Mouse (Mus musculus) kidney, postnatal 10 days (tissue): Measurements from ENCODE around the gene Olfr541.
"Not testable (repeated sequence)": the region's sequence is repeated elsewhere in the genome, so short reads cannot be mapped to it uniquely, and the experiment has no call there.

Source experiments
- DNase-seq: peaks from one replicate; pipeline ENCODE4 v3.0.0; 2021; ENCODE audit warnings: mixed read lengths

The Olfr541 gene

GRCm38 (mm10) chr7:140696967-140697366 lies at the start of gene Olfr541:
Olfr541 (plus strand) TSS chr7:140697267.
- DNase-seq, result no peak

GRCm38 (mm10) chr7:140659630-140660029 lies 37.4 kb upstream of the Olfr541 start, which contains the start of gene Olfr539:
Olfr539 (plus strand) TSS chr7:140659930.
- no peak for DNase-seq

GRCm38 (mm10) chr7:140670693-140671092 lies 26.4 kb upstream of the Olfr541 start:
- not testable (repeated sequence) for DNase-seq

- no peak for DNase-seq
Measured at GRCm38 (mm10) chr7:140675863-140676262, 21.2 kb upstream of the Olfr541 start.

- not testable (repeated sequence) for DNase-seq
Measured at GRCm38 (mm10) chr7:140679591-140679990, 17.5 kb upstream of the Olfr541 start.

GRCm38 (mm10) chr7:140681651-140682050 lies 15.4 kb upstream of the Olfr541 start, which contains the start of gene Olfr45:
Olfr45 (plus strand) TSS chr7:140681951.
- DNase-seq, result no peak

DNA sequence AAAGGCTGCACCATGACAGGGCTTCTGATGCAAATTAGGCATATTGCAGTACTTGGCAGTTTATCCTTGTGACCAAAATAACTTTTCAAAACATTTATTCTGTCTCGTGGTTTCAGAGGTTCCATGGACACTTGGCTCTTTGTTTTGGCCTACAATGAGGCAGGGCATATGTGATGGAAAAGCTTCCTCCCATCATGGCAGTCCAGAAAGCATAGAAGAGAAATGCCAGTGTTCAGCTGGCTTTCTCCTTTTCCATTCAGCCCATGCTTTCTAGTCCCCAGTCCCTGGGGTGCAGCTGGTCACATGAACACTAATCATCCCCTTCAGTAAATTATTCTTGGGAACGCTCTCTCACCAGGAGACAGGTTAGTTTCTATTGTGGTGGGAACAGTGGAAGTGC lies 9.3 kb downstream of the Olfr541 start:
- DNase-seq, result no peak

DNA sequence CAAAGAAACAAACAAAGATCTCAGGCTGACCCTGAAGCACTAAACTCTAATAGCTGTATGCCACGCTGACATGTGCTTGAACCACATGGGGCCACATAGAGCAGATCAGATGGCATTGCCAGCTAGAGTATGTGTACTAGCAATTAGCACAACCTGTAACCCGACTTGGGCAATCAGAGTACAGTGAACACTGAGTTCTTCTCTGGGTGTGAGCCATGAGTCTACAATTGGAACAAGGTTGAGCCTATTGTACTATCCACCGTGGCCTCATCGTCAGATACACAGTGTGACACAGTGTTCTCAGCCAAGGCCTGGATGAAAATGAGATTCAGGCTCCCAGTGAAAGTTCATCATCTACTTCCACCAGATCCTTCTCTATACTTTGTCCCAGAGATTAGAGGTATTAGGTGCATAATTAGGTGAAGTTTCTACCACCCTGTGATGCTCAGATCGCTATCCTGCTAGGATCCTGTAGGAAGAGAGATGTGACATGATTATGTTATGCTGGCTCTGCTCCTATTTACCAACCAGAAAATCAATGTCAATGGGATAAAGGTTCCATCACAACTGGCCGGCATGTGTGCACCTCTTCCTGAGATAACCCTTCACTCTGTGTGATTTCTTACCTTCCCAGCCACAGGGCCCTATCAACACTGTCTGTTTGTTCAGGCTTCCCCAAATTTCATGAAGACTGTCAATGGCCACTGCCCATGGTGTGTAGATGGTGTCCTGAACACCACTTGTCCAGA lies 10.6 kb downstream of the Olfr541 start:
- no peak for DNase-seq

DNA sequence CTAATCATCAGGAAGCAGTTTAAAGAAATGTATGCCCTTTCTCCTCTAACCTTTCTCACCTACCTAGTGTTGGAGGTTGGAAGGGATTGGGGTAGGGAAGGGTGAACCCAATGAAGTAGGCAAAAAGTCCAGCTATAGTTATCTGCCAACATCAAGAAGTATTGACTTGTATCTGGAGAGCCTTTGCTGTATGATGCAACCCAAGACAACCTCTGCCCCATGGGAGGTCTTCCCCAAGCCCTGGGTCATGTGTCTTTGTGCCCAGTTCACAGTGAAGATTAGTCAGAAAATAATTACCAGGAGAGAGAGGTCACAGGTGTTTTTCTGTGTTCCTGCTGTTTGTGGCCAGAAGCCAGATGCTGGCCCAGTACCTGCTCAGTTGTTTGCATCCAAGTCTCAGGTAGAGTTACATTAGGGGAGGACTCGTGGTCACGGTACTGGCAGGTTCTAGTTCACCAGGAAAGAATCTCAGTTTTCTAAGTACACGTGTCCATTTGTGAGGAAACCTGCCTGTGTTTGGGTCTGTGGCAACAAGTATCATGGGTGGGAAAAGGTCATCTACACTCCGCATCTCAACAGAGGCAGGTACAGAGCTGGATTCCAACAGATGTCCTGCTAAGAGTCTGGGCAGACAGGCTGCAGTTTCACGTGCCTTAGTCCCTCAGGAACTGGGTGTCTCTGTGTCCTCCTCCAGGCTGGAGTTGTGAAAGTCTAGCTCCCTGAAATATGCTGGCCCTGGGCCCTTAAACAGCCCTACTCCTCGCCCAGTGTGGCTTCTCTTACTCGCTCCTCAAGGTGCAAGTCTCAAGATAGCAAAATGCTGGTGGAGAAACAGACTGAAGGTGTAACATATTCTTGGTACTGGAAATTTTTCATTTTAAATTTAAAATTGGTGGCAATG lies 20.3 kb downstream of the Olfr541 start:
- DNase-seq, result no peak

GRCm38 (mm10) chr7:140721095-140721494 lies 24.0 kb downstream of the Olfr541 start:
- DNase-seq, result no peak

- DNase-seq, result no peak
Measured at GRCm38 (mm10) chr7:140725558-140725957, 28.5 kb downstream of the Olfr541 start.

DNA sequence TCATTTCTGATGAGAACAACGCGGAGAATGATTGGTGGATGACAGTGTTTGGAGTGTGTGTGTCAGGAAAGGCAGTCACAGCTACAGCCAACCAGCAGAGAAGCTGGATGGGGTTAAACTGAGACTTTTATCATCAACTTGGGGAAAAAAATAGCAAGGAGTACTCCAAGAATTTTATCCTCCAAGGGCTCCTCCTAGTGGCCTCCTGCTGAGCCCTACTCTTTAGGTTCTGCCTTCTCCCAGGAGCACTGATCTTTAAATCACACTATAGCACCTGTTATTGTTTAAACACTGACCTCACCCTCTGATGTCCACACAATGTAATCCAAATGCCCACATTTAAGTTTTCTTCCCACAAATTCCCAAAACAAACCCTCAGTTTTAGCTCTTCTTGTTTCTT lies 36.1 kb downstream of the Olfr541 start:
- no peak for DNase-seq

- no peak for DNase-seq
Measured at GRCm38 (mm10) chr7:140747402-140747801, 50.3 kb downstream of the Olfr541 start.

GRCm38 (mm10) chr7:140748116-140748826 lies 51.2 kb downstream of the Olfr541 start:
- DNase-seq, result no peak

GRCm38 (mm10) chr7:140748827-140749160 lies 51.7 kb downstream of the Olfr541 start:
- no peak for DNase-seq

DNA sequence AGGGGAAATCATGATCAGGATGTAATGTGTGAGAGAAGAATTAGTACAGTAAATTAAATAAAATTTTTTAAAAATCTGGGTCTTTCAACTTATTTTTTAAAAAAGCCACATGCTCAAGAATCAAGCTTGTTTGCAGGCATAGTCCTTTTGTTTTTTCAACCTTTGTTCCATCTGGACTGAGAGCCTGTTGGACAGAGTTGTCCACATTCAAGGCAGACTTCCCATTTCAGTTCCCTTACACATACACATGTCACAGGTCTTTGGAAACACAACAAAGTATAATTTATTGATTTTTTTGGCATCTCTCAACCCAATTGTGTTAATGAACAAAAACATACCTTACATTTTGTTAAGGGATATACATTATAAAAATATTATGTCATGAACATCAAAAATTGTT lies 57.5 kb downstream of the Olfr541 start:
- DNase-seq, result no peak
